Mouse (Mus musculus) C2C12 (cell line): Measurements from ENCODE around the gene Gm5678. TPM values are rescaled to one million over a fixed set of nuclear protein-coding genes. Genes with fewer than 3 reads are reported as not detected.

Experiments used
- H3K27me3 ChIP-seq: one replicate; pipeline ENCODE4 v1.6.1; 2011; ENCODE audit not compliant: control insufficient read depth, insufficient read depth, insufficient read length
- H3K36me3 ChIP-seq: one replicate; pipeline ENCODE4 v1.6.1; 2011; ENCODE audit not compliant: control insufficient read depth, insufficient read depth
- H3K4me3 ChIP-seq: one replicate; pipeline ENCODE4 v1.5.1; 2011; ENCODE audit warnings: mild to moderate bottlenecking, control low read depth; ENCODE audit not compliant: poor library complexity, insufficient read depth, severe bottlenecking
- H3K79me2 ChIP-seq: one replicate; pipeline ENCODE4 v1.6.1; 2011; ENCODE audit not compliant: control insufficient read depth, insufficient read depth
- H3K79me3 ChIP-seq: one replicate; pipeline ENCODE4 v1.6.1; 2011; ENCODE audit warnings: low read depth, control low read depth
- H3ac ChIP-seq: one replicate; pipeline ENCODE3; 2011; ENCODE audit warnings: low read depth; ENCODE audit not compliant: control insufficient read depth, insufficient read length
- CEBPB ChIP-seq: IDR thresholded peaks from one replicate; pipeline ENCODE4 v1.6.1; 2011; ENCODE audit warnings: low read depth, mild to moderate bottlenecking, control low read depth, moderate library complexity
- CTCF ChIP-seq: IDR thresholded peaks from one replicate; pipeline ENCODE4 v1.5.1; 2011; ENCODE audit not compliant: control insufficient read depth, insufficient read depth, insufficient read length
- FOSL1 ChIP-seq: IDR thresholded peaks from one replicate; pipeline ENCODE4 v1.8.0; 2011; ENCODE audit warnings: mild to moderate bottlenecking, low read length; ENCODE audit not compliant: poor library complexity, insufficient read depth, severe bottlenecking
- MAX ChIP-seq: IDR thresholded peaks from one replicate; pipeline ENCODE4 v1.6.1; 2011; ENCODE audit warnings: mild to moderate bottlenecking, control low read depth
- MYOD1 ChIP-seq: IDR thresholded peaks from one replicate; pipeline ENCODE4 v1.6.1; 2011; ENCODE audit warnings: low read depth; ENCODE audit not compliant: control insufficient read depth, insufficient read length
- MYOG ChIP-seq: IDR thresholded peaks from one replicate; pipeline ENCODE4 v1.6.1; 2011; ENCODE audit not compliant: control insufficient read depth, insufficient read length; ENCODE audit errors: extremely low read depth
- USF1 ChIP-seq: IDR thresholded peaks from one replicate; pipeline ENCODE4 v1.6.1; 2011; ENCODE audit warnings: low read depth, mild to moderate bottlenecking, control low read depth, moderate library complexity
- polyA plus RNA-seq: library from polyadenylated mRNA; unstranded; fragments of >200 nt; fragmentation: generic; extraction: Trizol; gene quantifications from one replicate; pipeline ENCODE4 v1.2.1, GENCODE M21; 2012; ENCODE audit warnings: missing spikeins

Gm5678 gene
- polyA plus RNA-seq, 1 experiment: not detected

GRCm38 (mm10) chr16:93679165-93679564 is 51.3 kb downstream of the Gm5678 start:
- TF ChIP-seq FOSL1 (no peak), MAX (no peak), CTCF (no peak), CEBPB (no peak), MYOD1 (no peak), MYOG (no peak), USF1 (no peak)
- no peak overlapping the region for H3K4me3 ChIP-seq

More at GRCm38 (mm10) chr16:93679165-93679564, 51.3 kb downstream of the Gm5678 start:
- no peaks in the 10 kb centered on the region for H3K36me3 ChIP-seq
- no peak overlapping the region for H3ac ChIP-seq
- H3K27me3 ChIP-seq: peaks cover 7% of the 10 kb centered on the region
- no peaks in the 10 kb centered on the region for H3K79me3 ChIP-seq
- H3K79me2 ChIP-seq: no peaks in the 10 kb centered on the region

Other genes starting within 250 kb of the Gm5678 start
- 6.2 TPM for gene Setd4, start 24.0 kb upstream of the Gm5678 start, polyA plus RNA-seq
- gene Cbr1, start 22.2 kb upstream of the Gm5678 start, polyA plus RNA-seq: 18.2 TPM
- gene Cbr3, start 55.1 kb downstream of the Gm5678 start, polyA plus RNA-seq: 30.6 TPM
- 3.1 TPM for gene Dop1b, start 83.8 kb downstream of the Gm5678 start, polyA plus RNA-seq
- gene Morc3, start 204.0 kb downstream of the Gm5678 start, polyA plus RNA-seq: 8.0 TPM